Mouse (Mus musculus) myocyte (in vitro differentiated cells): Measurements from ENCODE around the gene Mrpl37.

Source experiments
- CEBPB ChIP-seq: IDR thresholded peaks from 2 replicates; pipeline ENCODE4 v1.6.1; 2011; ENCODE audit warnings: mild to moderate bottlenecking, moderate library complexity; ENCODE audit not compliant: poor library complexity, insufficient read depth, severe bottlenecking
- MAX ChIP-seq: IDR thresholded peaks from one replicate; pipeline ENCODE4 v1.6.1; 2011; ENCODE audit warnings: low read depth, mild to moderate bottlenecking, control low read depth
- MYOD1 ChIP-seq, 3 experiments: IDR thresholded peaks; one replicate each; pipeline ENCODE4 v1.6.1; 2011; ENCODE audit warnings: control low read depth in 2 of 3, low read depth in 2 of 3, mild to moderate bottlenecking in 2 of 3, moderate library complexity in 1 of 3; ENCODE audit not compliant: insufficient read length in 2 of 3, control insufficient read depth in 1 of 3
- POLR2A ChIP-seq: IDR thresholded peaks from one replicate; pipeline ENCODE4 v1.6.1; 2011; ENCODE audit warnings: low read depth, mild to moderate bottlenecking, control low read depth, moderate library complexity; ENCODE audit not compliant: insufficient read length
- SRF ChIP-seq: IDR thresholded peaks from one replicate; pipeline ENCODE4 v1.6.1; 2011; ENCODE audit warnings: low read depth; ENCODE audit not compliant: control insufficient read depth, insufficient read length
- USF1 ChIP-seq: IDR thresholded peaks from one replicate; pipeline ENCODE4 v1.6.1; 2011; ENCODE audit warnings: low read depth, mild to moderate bottlenecking, control low read depth, moderate library complexity

DNA sequence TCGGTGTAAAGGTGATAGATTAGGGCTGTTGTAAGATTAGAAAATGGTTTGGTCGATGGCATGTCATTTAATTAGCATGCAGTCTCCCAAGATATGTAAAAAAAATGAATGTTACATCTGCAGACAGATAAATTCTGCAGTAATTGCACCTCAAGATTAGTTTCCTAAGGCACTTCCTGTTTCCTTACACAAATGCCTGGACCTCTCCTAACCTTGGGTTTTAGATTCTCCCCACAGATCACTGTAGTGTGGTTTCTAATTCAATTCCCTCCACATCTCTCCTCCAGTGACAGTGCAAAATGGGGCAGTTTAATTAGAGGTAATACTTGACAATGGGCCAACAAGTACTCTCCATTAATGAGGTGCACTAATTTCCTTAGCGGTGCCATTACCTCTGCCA, 3.5 kb downstream of the Mrpl37 start:
- TF ChIP-seq MAX (no peak), USF1 (no peak), CEBPB (no peak), MYOD1 (IDR thresholded peaks at IDR 0.05; ENCODE audit: control insufficient read depth in 1 of 3, insufficient read length in 2 of 3, low read depth in 2 of 3) (no peak), POLR2A (no peak), SRF (no peak)
